Mouse (Mus musculus): ENCODE data around the gene Hpse. TPM values are rescaled to one million over a fixed set of nuclear protein-coding genes. Genes with fewer than 3 reads are reported as not detected.

Gene Hpse
- polyA plus RNA-seq, 1 experiment = 3.1 TPM

DNA sequence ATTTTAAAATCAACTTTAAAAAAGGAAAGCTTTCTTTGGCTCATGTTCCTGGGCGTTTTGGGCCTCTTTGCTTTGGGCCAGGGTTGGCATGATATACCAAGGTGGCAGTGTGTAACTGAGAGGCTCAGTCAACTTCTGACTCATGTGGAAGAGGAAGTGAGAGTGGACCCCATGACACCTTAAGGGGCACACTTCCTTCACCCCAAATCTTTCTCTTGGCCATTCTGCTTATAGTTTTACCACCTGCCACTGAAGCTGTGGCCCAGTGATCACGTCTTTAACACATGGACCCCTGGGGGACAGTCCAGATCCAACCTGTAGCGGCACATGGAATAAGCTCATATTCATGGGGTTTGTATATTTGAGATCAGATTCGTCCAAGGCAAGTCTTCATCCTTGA is 6.5 kb upstream of the Hpse start:
- Histone ChIP-seq H3K36me3 (ENCODE audit: control insufficient read depth, insufficient read depth, low read length) (no peaks in the 10 kb centered on the region), H3K4me3 (ENCODE audit: control insufficient read depth, insufficient read depth, low read length) (no peak overlapping the region), H3K27me3 (ENCODE audit: control insufficient read depth, insufficient read depth, low read length) (no peaks in the 10 kb centered on the region), H3K4me1 (replicated peaks; ENCODE audit: control insufficient read depth, insufficient read depth, low read length) (peaks cover 2% of the 10 kb centered on the region; the same call in 1 of the 2 replicates), H3K27ac (ENCODE audit: control insufficient read depth, insufficient read depth, low read length) (no peak overlapping the region)
- DNase-seq = no peak
- WGBS = 78% methylated on average over 4 of the region's 4 CpGs
- TF ChIP-seq CTCF (IDR thresholded peaks at IDR 0.05; ENCODE audit: borderline replicate concordance, control insufficient read depth, extremely low read depth, insufficient read depth, low read length, poor library complexity) (no peak), POLR2A (IDR thresholded peaks at IDR 0.05; ENCODE audit: control insufficient read depth, extremely low read depth, insufficient read depth, low read length, poor library complexity) (no peak)

DNA sequence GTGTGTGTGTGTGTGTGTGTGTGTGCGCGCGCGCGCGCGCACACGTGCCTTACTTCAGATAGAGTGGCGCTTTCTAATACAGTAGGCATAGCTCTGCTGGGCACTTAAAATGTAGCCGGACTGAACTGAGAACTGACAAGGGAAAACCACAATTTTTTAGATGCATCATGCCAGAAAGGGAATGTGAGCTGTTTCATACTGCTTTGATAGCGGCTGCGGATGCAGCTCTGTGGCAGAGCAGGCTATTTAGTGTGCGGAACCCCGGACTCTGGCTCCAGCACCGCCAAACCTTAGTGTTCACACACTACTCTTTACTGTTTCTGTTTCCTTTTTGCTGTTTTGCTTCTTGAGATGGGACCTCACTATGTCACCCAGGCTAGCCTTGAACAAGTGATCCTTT is 2.8 kb downstream of the Hpse start:
- H3K36me3 ChIP-seq (ENCODE audit: control insufficient read depth, insufficient read depth, low read length) = no peaks in the 10 kb centered on the region
- TF ChIP-seq POLR2A (IDR thresholded peaks at IDR 0.05; ENCODE audit: control insufficient read depth, extremely low read depth, insufficient read depth, low read length, poor library complexity) = no peak
- H3K4me3 ChIP-seq (ENCODE audit: control insufficient read depth, insufficient read depth, low read length) = no peak overlapping the region
- no peak overlapping the region for H3K27ac ChIP-seq (ENCODE audit: control insufficient read depth, insufficient read depth, low read length)
- 40% methylated on average over 15 of the region's 15 CpGs for WGBS
- peaks cover 9% of the 10 kb centered on the region for H3K4me1 ChIP-seq (replicated peaks; ENCODE audit: control insufficient read depth, insufficient read depth, low read length)
- H3K27me3 ChIP-seq (ENCODE audit: control insufficient read depth, insufficient read depth, low read length) = no peaks in the 10 kb centered on the region
- DNase-seq = no peak

DNA sequence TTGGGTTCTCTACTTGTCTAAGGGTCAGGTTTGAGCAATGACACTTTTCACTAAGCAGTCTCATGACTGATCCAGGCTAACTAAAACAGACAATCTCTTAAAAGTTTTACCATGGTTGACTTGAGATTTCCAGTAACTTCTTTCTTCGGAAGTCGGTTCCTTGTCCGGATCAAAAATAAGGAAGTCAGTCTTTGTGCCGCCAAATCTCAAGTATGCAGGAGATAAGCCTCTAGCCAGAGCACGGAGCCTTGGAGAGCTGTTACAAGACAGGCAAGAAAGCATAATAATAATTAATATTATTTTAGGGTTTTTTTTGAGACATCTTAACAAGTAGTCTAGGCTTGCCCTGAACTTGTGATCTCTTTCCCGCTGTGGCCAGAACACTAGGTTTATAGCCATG is 8.3 kb downstream of the Hpse start:
- TF ChIP-seq POLR2A (IDR thresholded peaks at IDR 0.05; ENCODE audit: control insufficient read depth, extremely low read depth, insufficient read depth, low read length, poor library complexity) (no peak), CTCF (IDR thresholded peaks at IDR 0.05; ENCODE audit: borderline replicate concordance, control insufficient read depth, extremely low read depth, insufficient read depth, low read length, poor library complexity) (no peak)
- H3K36me3 ChIP-seq (ENCODE audit: control insufficient read depth, insufficient read depth, low read length) = no peaks in the 10 kb centered on the region
- H3K27me3 ChIP-seq (ENCODE audit: control insufficient read depth, insufficient read depth, low read length) = no peaks in the 10 kb centered on the region
- no peaks in the 10 kb centered on the region for H3K4me1 ChIP-seq (replicated peaks; ENCODE audit: control insufficient read depth, insufficient read depth, low read length)
- no peak overlapping the region for H3K4me3 ChIP-seq (ENCODE audit: control insufficient read depth, insufficient read depth, low read length)
- no peak overlapping the region for H3K27ac ChIP-seq (ENCODE audit: control insufficient read depth, insufficient read depth, low read length)
- DNase-seq = no peak
- 73% methylated on average over 6 of the region's 6 CpGs for WGBS

DNA sequence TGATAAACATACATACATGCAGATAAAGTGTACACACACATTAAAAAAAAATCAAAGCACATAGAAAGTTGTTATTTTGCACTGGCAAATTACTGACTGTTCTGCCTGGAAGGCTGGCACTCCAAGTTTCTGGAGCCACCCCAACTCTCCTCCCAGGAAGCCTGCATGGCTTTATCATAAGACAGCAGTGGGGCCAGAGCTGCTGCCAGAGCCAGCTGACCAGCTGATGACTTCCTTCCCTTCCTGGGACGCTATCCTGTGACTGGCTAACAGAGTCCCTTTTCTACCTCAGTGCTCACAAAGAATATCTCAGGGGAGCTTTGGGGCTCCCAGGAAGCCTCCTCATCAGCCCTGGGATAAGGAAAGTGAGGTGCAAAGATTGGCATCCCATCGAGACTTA is 9.5 kb downstream of the Hpse start:
- WGBS = 60% methylated on average over 2 of the region's 2 CpGs
- no peak for DNase-seq
- TF ChIP-seq POLR2A (IDR thresholded peaks at IDR 0.05; ENCODE audit: control insufficient read depth, extremely low read depth, insufficient read depth, low read length, poor library complexity) (no peak), CTCF (IDR thresholded peaks at IDR 0.05; ENCODE audit: borderline replicate concordance, control insufficient read depth, extremely low read depth, insufficient read depth, low read length, poor library complexity) (no peak)
- H3K4me3 ChIP-seq (ENCODE audit: control insufficient read depth, insufficient read depth, low read length) = no peak overlapping the region
- H3K27ac ChIP-seq (ENCODE audit: control insufficient read depth, insufficient read depth, low read length) = no peak overlapping the region
- no peaks in the 10 kb centered on the region for H3K36me3 ChIP-seq (ENCODE audit: control insufficient read depth, insufficient read depth, low read length)
- H3K4me1 ChIP-seq (replicated peaks; ENCODE audit: control insufficient read depth, insufficient read depth, low read length) = no peaks in the 10 kb centered on the region
- H3K27me3 ChIP-seq (ENCODE audit: control insufficient read depth, insufficient read depth, low read length) = no peaks in the 10 kb centered on the region

GRCm38 (mm10) chr5:100709035-100709434 is 10.5 kb downstream of the Hpse start:
- no peaks in the 10 kb centered on the region for H3K27me3 ChIP-seq (ENCODE audit: control insufficient read depth, insufficient read depth, low read length)
- 93% methylated on average over 6 of the region's 6 CpGs for WGBS
- H3K4me1 ChIP-seq (replicated peaks; ENCODE audit: control insufficient read depth, insufficient read depth, low read length) = no peaks in the 10 kb centered on the region
- H3K4me3 ChIP-seq (ENCODE audit: control insufficient read depth, insufficient read depth, low read length) = no peak overlapping the region
- TF ChIP-seq CTCF (IDR thresholded peaks at IDR 0.05; ENCODE audit: borderline replicate concordance, control insufficient read depth, extremely low read depth, insufficient read depth, low read length, poor library complexity) (no peak), POLR2A (IDR thresholded peaks at IDR 0.05; ENCODE audit: control insufficient read depth, extremely low read depth, insufficient read depth, low read length, poor library complexity) (no peak)
- no peaks in the 10 kb centered on the region for H3K36me3 ChIP-seq (ENCODE audit: control insufficient read depth, insufficient read depth, low read length)
- DNase-seq = no peak
- no peak overlapping the region for H3K27ac ChIP-seq (ENCODE audit: control insufficient read depth, insufficient read depth, low read length)

- no peak overlapping the region for H3K4me3 ChIP-seq (ENCODE audit: control insufficient read depth, insufficient read depth, low read length)
- TF ChIP-seq CTCF (IDR thresholded peaks at IDR 0.05; ENCODE audit: borderline replicate concordance, control insufficient read depth, extremely low read depth, insufficient read depth, low read length, poor library complexity) = no peak
- no peak for TF ChIP-seq POLR2A (IDR thresholded peaks at IDR 0.05; ENCODE audit: control insufficient read depth, extremely low read depth, insufficient read depth, low read length, poor library complexity)
- WGBS = 96% methylated on average over 8 of the region's 8 CpGs
- no peak for DNase-seq
- no peak overlapping the region for H3K27ac ChIP-seq (ENCODE audit: control insufficient read depth, insufficient read depth, low read length)
- no peaks in the 10 kb centered on the region for H3K4me1 ChIP-seq (replicated peaks; ENCODE audit: control insufficient read depth, insufficient read depth, low read length)
- no peaks in the 10 kb centered on the region for H3K27me3 ChIP-seq (ENCODE audit: control insufficient read depth, insufficient read depth, low read length)
- no peaks in the 10 kb centered on the region for H3K36me3 ChIP-seq (ENCODE audit: control insufficient read depth, insufficient read depth, low read length)
Observed at GRCm38 (mm10) chr5:100706675-100707074, 12.8 kb downstream of the Hpse start.

- H3K4me1 ChIP-seq (replicated peaks; ENCODE audit: control insufficient read depth, insufficient read depth, low read length) = no peaks in the 10 kb centered on the region
- no peak for DNase-seq
- H3K27me3 ChIP-seq (ENCODE audit: control insufficient read depth, insufficient read depth, low read length) = no peaks in the 10 kb centered on the region
- H3K4me3 ChIP-seq (ENCODE audit: control insufficient read depth, insufficient read depth, low read length) = no peak overlapping the region
- 100% methylated on average over 2 of the region's 2 CpGs for WGBS
- TF ChIP-seq CTCF (IDR thresholded peaks at IDR 0.05; ENCODE audit: borderline replicate concordance, control insufficient read depth, extremely low read depth, insufficient read depth, low read length, poor library complexity) = no peak
- no peak for TF ChIP-seq POLR2A (IDR thresholded peaks at IDR 0.05; ENCODE audit: control insufficient read depth, extremely low read depth, insufficient read depth, low read length, poor library complexity)
- no peaks in the 10 kb centered on the region for H3K36me3 ChIP-seq (ENCODE audit: control insufficient read depth, insufficient read depth, low read length)
- no peak overlapping the region for H3K27ac ChIP-seq (ENCODE audit: control insufficient read depth, insufficient read depth, low read length)
Observed at GRCm38 (mm10) chr5:100704272-100704671, 15.2 kb downstream of the Hpse start.
